ENCODE assay signal across 38 mouse cellular contexts in the genomic region with DNA sequence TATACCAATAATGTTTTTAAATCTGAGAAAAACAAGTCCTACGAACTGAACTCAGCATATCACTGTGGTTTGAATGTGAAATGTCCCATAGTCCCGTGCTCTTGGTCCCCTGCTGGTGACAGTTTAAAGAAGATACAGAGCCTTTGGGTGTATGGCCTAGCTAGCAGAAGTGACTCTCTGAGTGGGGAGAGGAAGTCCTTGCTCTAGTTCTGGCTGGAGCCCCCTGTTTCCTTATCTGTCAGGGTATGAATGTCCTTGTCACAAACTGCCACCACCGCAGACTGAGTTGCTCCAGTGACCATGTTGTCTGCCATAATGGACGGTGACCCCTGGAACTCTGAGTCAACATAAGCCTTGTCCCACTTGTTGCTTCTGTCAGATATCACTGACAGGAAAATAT. TPM values are rescaled to one million over a fixed set of nuclear protein-coding genes. Genes with fewer than 3 reads are reported as not detected.
DNase-seq lines count a peak whose midpoint lies in the region; ATAC-seq and TF ChIP-seq lines count a peak whose summit lies in the region.
"Had no signal": no experiment of that assay in that cellular context is flagged by ENCODE, and none has a peak within 500 bp of the region (broad histone marks: within the 10 kb centered on the region; RNA-seq: fewer than 3 reads in every experiment).

No protein-coding gene starts in this region.

- no peaks in the 10 kb centered on the region for H3K9me3 ChIP-seq in MEL (replicated peaks; ENCODE audit: insufficient read depth, low read length)
- H3K9me3 ChIP-seq in liver, postnatal 0 days (ENCODE audit: low read length) = no peaks in the 10 kb centered on the region
- H3K9me3 ChIP-seq: embryonic facial prominence, embryonic 12.5 days; kidney, embryonic 15.5 days; limb, embryonic 13.5 days had no signal

- no peak overlapping the region for H3K4me3 ChIP-seq in MEL (ENCODE audit: control insufficient read depth in 1 of 2, insufficient read depth in 1 of 2, low read depth in 2 of 2, low read length in 2 of 2)
- no peak overlapping the region for H3K4me3 ChIP-seq in liver, postnatal 0 days (ENCODE audit: low read depth, low read length)
- H3K4me3 ChIP-seq: embryonic facial prominence, embryonic 12.5 days; kidney, embryonic 15.5 days; limb, embryonic 13.5 days had no signal

- peaks cover 0 to 14% of the 10 kb centered on the region in 2 experiments; a peak in 2 of 4 replicates for H3K36me3 ChIP-seq in MEL (ENCODE audit: control insufficient read depth in 1 of 2, insufficient read depth in 2 of 2, low read length in 2 of 2)
- H3K36me3 ChIP-seq in liver, postnatal 0 days (replicated peaks; ENCODE audit: insufficient read depth, low read length) = no peaks in the 10 kb centered on the region
- H3K36me3 ChIP-seq: embryonic facial prominence, embryonic 12.5 days; kidney, embryonic 15.5 days; limb, embryonic 13.5 days had no signal

- no peak; a peak in 1 of 6 replicates for TF ChIP-seq CTCF in MEL (IDR thresholded peaks at IDR 0.05 in 2 of 3, conservative IDR thresholded peaks at IDR 0.05 in 1 of 3; ENCODE audit: control insufficient read depth in 1 of 3, insufficient read depth in 1 of 3, low read depth in 2 of 3, low read length in 3 of 3, poor library complexity in 1 of 3, severe bottlenecking in 1 of 3)
- peak; percentile 23; the same call in 1 of the 2 replicates for TF ChIP-seq CTCF in liver, postnatal 0 days (IDR thresholded peaks at IDR 0.05; ENCODE audit: low read depth)

- H3K9ac ChIP-seq in MEL (ENCODE audit: control insufficient read depth, low read depth, low read length, poor library complexity, severe bottlenecking) = no peak overlapping the region
- H3K9ac ChIP-seq in liver, postnatal 0 days (replicated peaks) = no peak overlapping the region
- H3K9ac ChIP-seq: embryonic facial prominence, embryonic 12.5 days; hindbrain, embryonic 14.5 days; kidney, embryonic 15.5 days; limb, embryonic 13.5 days; liver, embryonic 14.5 days had no signal

- H3K4me2 ChIP-seq in liver, postnatal 0 days (ENCODE audit: low read depth, low read length) = no peak overlapping the region
- H3K4me2 ChIP-seq: embryonic facial prominence, embryonic 12.5 days; heart, embryonic 11.5 days; hindbrain, embryonic 14.5 days; kidney, embryonic 15.5 days; limb, embryonic 13.5 days had no signal

- no peaks in the 10 kb centered on the region for H3K27me3 ChIP-seq in MEL (ENCODE audit: control insufficient read depth in 1 of 2, insufficient read depth in 2 of 2, low read length in 2 of 2)
- H3K27me3 ChIP-seq in liver, postnatal 0 days (ENCODE audit: insufficient read depth, low read length) = no peaks in the 10 kb centered on the region
- H3K27me3 ChIP-seq: CH12.LX; embryonic facial prominence, embryonic 12.5 days; kidney, embryonic 15.5 days; limb, embryonic 13.5 days had no signal

- TF ChIP-seq POLR2A in MEL (IDR thresholded peaks at IDR 0.05; ENCODE audit: control insufficient read depth in 1 of 2, insufficient read depth in 1 of 2, low read depth in 1 of 2, low read length in 2 of 2, poor library complexity in 1 of 2) = no peak

- H3K79me2 ChIP-seq in MEL (ENCODE audit: control insufficient read depth, insufficient read depth, low read length, poor library complexity) = no peaks in the 10 kb centered on the region

- peaks cover 8 to 13% of the 10 kb centered on the region in 2 experiments; a peak in 3 of 4 replicates for H3K4me1 ChIP-seq in MEL (ENCODE audit: control insufficient read depth in 1 of 2, insufficient read depth in 2 of 2, low read length in 2 of 2)
- no peaks in the 10 kb centered on the region for H3K4me1 ChIP-seq in liver, postnatal 0 days (ENCODE audit: insufficient read depth)
- H3K4me1 ChIP-seq: embryonic facial prominence, embryonic 12.5 days; kidney, embryonic 15.5 days; limb, embryonic 13.5 days had no signal

- DNase-seq in MEL (ENCODE audit: low read depth, low spot score) = peak; percentile 67
- no peak for DNase-seq in liver, postnatal 0 days
- DNase-seq in thymus, postnatal 10 days (ENCODE audit: low spot score in 2 of 2) = no peak
- DNase-seq in gastrocnemius, adult 18-20 months (ENCODE audit: low spot score) = no peak
- no peak for DNase-seq in spleen, postnatal 14 days (ENCODE audit: low spot score in 2 of 2)
- DNase-seq: adrenal gland, postnatal 10 days; cerebellum, adult 8-10 months; cerebellum, postnatal 36 days; embryo, embryonic 11 days; gastrocnemius, postnatal 10 days; heart, adult 11 months; heart, postnatal 4 days; kidney, adult 11 months; kidney, postnatal 25 days; lung, postnatal 36 days; midbrain, embryonic 14.5 days; retina, postnatal 1 day; right cerebral cortex, postnatal 14 days; thymus, postnatal 25 days had no signal

- peak in 1 of 2 experiments; percentile 64; a peak in 2 of 4 replicates for TF ChIP-seq EP300 in MEL (IDR thresholded peaks at IDR 0.05; ENCODE audit: low read depth in 1 of 2, low read length in 2 of 2)
- no peak for TF ChIP-seq EP300 in liver, postnatal 0 days (IDR thresholded peaks at IDR 0.05; ENCODE audit: low read depth)

- peak; percentile 23 to 32; a peak in 1 of 4 replicates for ATAC-seq in hematopoietic stem cell, adult 5-6 weeks (replicated peaks in 1 of 2; ENCODE audit: insufficient read depth in 1 of 2, low FRiP score in 2 of 2, low TSS enrichment in 1 of 2, low read depth in 1 of 2, poor library complexity in 2 of 2, severe bottlenecking in 2 of 2)
- no peak for ATAC-seq in liver, postnatal 0 days
- ATAC-seq in inflammation-experienced regulatory T-cells, adult 6 months = no peak
- ATAC-seq: forebrain, embryonic 16.5 days; Patski had no signal

- WGBS in liver, postnatal 0 days (ENCODE audit: insufficient replicate concordance) = 32% methylated on average over 4 of the region's 4 CpGs

- no peak overlapping the region; the same call in 1 of the 2 replicates for H3K27ac ChIP-seq in MEL (ENCODE audit: control insufficient read depth, low read depth, low read length)
- H3K27ac ChIP-seq in liver, postnatal 0 days (ENCODE audit: low read depth) = no peak overlapping the region
- H3K27ac ChIP-seq: embryonic facial prominence, embryonic 12.5 days; hindbrain, embryonic 14.5 days; kidney, embryonic 15.5 days; limb, embryonic 13.5 days; liver, embryonic 14.5 days had no signal

- no peak for TF ChIP-seq RAD21 in MEL (IDR thresholded peaks at IDR 0.05; ENCODE audit: low read depth, low read length)

TF ChIP-seq in MEL, 35 proteins besides CTCF, POLR2A, EP300 and RAD21:
- peak; percentile 63; the same call in 1 of the 2 replicates for TF ChIP-seq BHLHE40 (IDR thresholded peaks at IDR 0.05; ENCODE audit: borderline replicate concordance, low read depth, low read length)
- no peak for TF ChIP-seq POLR2AphosphoS5 (IDR thresholded peaks at IDR 0.05; ENCODE audit: borderline replicate concordance, low read depth, low read length)
- peak; percentile 33; the same call in 1 of the 2 replicates for TF ChIP-seq MYB (IDR thresholded peaks at IDR 0.05; ENCODE audit: low read depth, low read length)
- TF ChIP-seq GATA1 (IDR thresholded peaks at IDR 0.05; ENCODE audit: low read depth, low read length) = 0 out of 2 replicates have a peak, but pooled peaks have one; percentile 39

RNA-seq across cellular contexts. Expression of gene Gcsam, which starts 13.1 kb away (rescaled TPM):
- not detected in 2 replicates for total RNA-seq in MEL (2012; rRNA removed)
- not detected for polyA plus RNA-seq in MEL (2012; ENCODE audit: insufficient read depth in 1 of 2, insufficient read length in 2 of 2, low read depth in 1 of 2, low replicate concordance in 2 of 2, missing spikeins in 1 of 2)
- 4.2 and 7.8 TPM in 2 replicates for total RNA-seq in hematopoietic stem cell, adult 5-6 weeks (2017)
- polyA plus RNA-seq in liver, postnatal 0 days (2015; fragmentation: Nextera tagmentation; extraction: Ambion mirVana) = 2.4 and 2.8 TPM in 2 replicates
- total RNA-seq in gastrocnemius, adult 18-20 months (2021) = under 1 TPM in 1 of 2 experiments, not detected in 1; 0.17 TPM
- polyA plus RNA-seq in inflammation-experienced regulatory T-cells, adult 6 months (2017; shearing (Covaris generic)) = under 1 TPM in 1 of 3 experiments, not detected in 2; 0.23 TPM
- total RNA-seq: CH12.LX; ES-E14; layer of hippocampus, adult 18-20 months; layer of hippocampus, postnatal 14 days; left cerebral cortex, adult 8-10 months; left cerebral cortex, postnatal 36 days; monocyte, adult 5-6 weeks had no signal
- polyA plus RNA-seq: C2C12; forebrain, embryonic 16.5 days; midbrain, embryonic 14.5 days; neural tube, embryonic 14.5 days; Patski had no signal

RNA-seq across cellular contexts. Expression of gene BC016579, which starts 30.6 kb away (rescaled TPM):
- total RNA-seq in MEL (2012; rRNA removed) = not detected in 2 replicates
- not detected for polyA plus RNA-seq in MEL (2012; ENCODE audit: insufficient read depth in 1 of 2, insufficient read length in 2 of 2, low read depth in 1 of 2, low replicate concordance in 2 of 2, missing spikeins in 1 of 2)
- total RNA-seq in hematopoietic stem cell, adult 5-6 weeks (2017) = 3.9 and 8.8 TPM in 2 replicates
- 0.30 and 0.34 TPM in 2 replicates for polyA plus RNA-seq in liver, postnatal 0 days (2015; fragmentation: Nextera tagmentation; extraction: Ambion mirVana)
- not detected for total RNA-seq in gastrocnemius, adult 18-20 months (2021)
- not detected for polyA plus RNA-seq in inflammation-experienced regulatory T-cells, adult 6 months (2017; shearing (Covaris generic))
- total RNA-seq: CH12.LX; gastrocnemius, postnatal 10 days; heart, postnatal 4 days; layer of hippocampus, postnatal 14 days; monocyte, adult 5-6 weeks had no signal
- polyA plus RNA-seq: C2C12; embryonic facial prominence, embryonic 12.5 days; forebrain, embryonic 16.5 days; hindbrain, embryonic 14.5 days; Patski had no signal

Comparison
In these comparisons a context has a peak if more than half of its experiments do, and no peak if none do; other contexts are left out.
1. ATAC-seq: peak in hematopoietic stem cell, adult 5-6 weeks (2 of 2); none in liver, postnatal 0 days (single experiment) and inflammation-experienced regulatory T-cells, adult 6 months (single experiment).